Mouse (Mus musculus): Measurements from ENCODE around the gene Eefsec.

- TF ChIP-seq CTCF (IDR thresholded peaks at IDR 0.05; ENCODE audit: control insufficient read depth, insufficient read depth, low read length) (no peak), POLR2A (IDR thresholded peaks at IDR 0.05; ENCODE audit: borderline replicate concordance, control insufficient read depth, low read depth, low read length) (no peak)
These were observed 99.6 kb downstream of the Eefsec start for GRCm38 (mm10) chr6:88346776-88347175.

All from bone marrow, adult 2 months (tissue).